Mouse (Mus musculus): ENCODE data around the gene Pax1. TPM values are rescaled to one million over a fixed set of nuclear protein-coding genes. Genes with fewer than 3 reads are reported as not detected.

The Pax1 gene
- polyA plus RNA-seq, 1 experiment = 0.15 TPM

GRCm38 (mm10) chr2:147383373-147383772 is 21.6 kb downstream of the Pax1 start:
- WGBS = 84% methylated on average over 2 of the region's 2 CpGs

GRCm38 (mm10) chr2:147386949-147387348 is 25.2 kb downstream of the Pax1 start:
- H3K27ac ChIP-seq (ENCODE audit: insufficient read depth, low read length) = no peak overlapping the region
- no peaks in the 10 kb centered on the region for H3K36me3 ChIP-seq (ENCODE audit: control insufficient read depth, insufficient read depth, low read length)
- WGBS = 52% methylated on average over 5 of the region's 5 CpGs
- TF ChIP-seq POLR2A (IDR thresholded peaks at IDR 0.05; ENCODE audit: low read depth, low read length) (no peak), CTCF (IDR thresholded peaks at IDR 0.05; ENCODE audit: extremely low read depth, insufficient read depth, insufficient read length, insufficient replicate concordance) (no peak)
- no peak for DNase-seq (ENCODE audit: low read depth in 1 of 2, low spot score in 2 of 2)
- no peaks in the 10 kb centered on the region for H3K4me1 ChIP-seq (ENCODE audit: control insufficient read depth, insufficient read depth, insufficient read length)
- H3K4me3 ChIP-seq (ENCODE audit: extremely low read depth, insufficient read depth, insufficient read length) = no peak overlapping the region
- H3K27me3 ChIP-seq (ENCODE audit: control insufficient read depth, insufficient read depth, low read length) = no peaks in the 10 kb centered on the region

More at GRCm38 (mm10) chr2:147383373-147383772, 21.6 kb downstream of the Pax1 start:
- H3K4me3 ChIP-seq (ENCODE audit: extremely low read depth, insufficient read depth, insufficient read length) = no peak overlapping the region
- no peak for DNase-seq (ENCODE audit: low read depth in 1 of 2, low spot score in 2 of 2)
- no peaks in the 10 kb centered on the region for H3K36me3 ChIP-seq (ENCODE audit: control insufficient read depth, insufficient read depth, low read length)
- H3K27ac ChIP-seq (ENCODE audit: insufficient read depth, low read length) = no peak overlapping the region
- H3K27me3 ChIP-seq (ENCODE audit: control insufficient read depth, insufficient read depth, low read length) = no peaks in the 10 kb centered on the region
- no peak for TF ChIP-seq POLR2A (IDR thresholded peaks at IDR 0.05; ENCODE audit: low read depth, low read length)
- no peak for TF ChIP-seq CTCF (IDR thresholded peaks at IDR 0.05; ENCODE audit: extremely low read depth, insufficient read depth, insufficient read length, insufficient replicate concordance)
- no peaks in the 10 kb centered on the region for H3K4me1 ChIP-seq (ENCODE audit: control insufficient read depth, insufficient read depth, insufficient read length)

- H3K27ac ChIP-seq (ENCODE audit: insufficient read depth, low read length) = no peak overlapping the region
- no peaks in the 10 kb centered on the region for H3K36me3 ChIP-seq (ENCODE audit: control insufficient read depth, insufficient read depth, low read length)
- 48% methylated on average over 1 of the region's 1 CpGs for WGBS
- TF ChIP-seq CTCF (IDR thresholded peaks at IDR 0.05; ENCODE audit: extremely low read depth, insufficient read depth, insufficient read length, insufficient replicate concordance) (no peak), POLR2A (IDR thresholded peaks at IDR 0.05; ENCODE audit: low read depth, low read length) (no peak)
- H3K4me3 ChIP-seq (ENCODE audit: extremely low read depth, insufficient read depth, insufficient read length) = no peak overlapping the region
- no peaks in the 10 kb centered on the region for H3K27me3 ChIP-seq (ENCODE audit: control insufficient read depth, insufficient read depth, low read length)
- H3K4me1 ChIP-seq (ENCODE audit: control insufficient read depth, insufficient read depth, insufficient read length) = no peaks in the 10 kb centered on the region
- DNase-seq (ENCODE audit: low read depth in 1 of 2, low spot score in 2 of 2) = no peak
Observed at GRCm38 (mm10) chr2:147409323-147409722, 47.6 kb downstream of the Pax1 start.

- no peaks in the 10 kb centered on the region for H3K4me1 ChIP-seq (ENCODE audit: control insufficient read depth, insufficient read depth, insufficient read length)
- TF ChIP-seq POLR2A (IDR thresholded peaks at IDR 0.05; ENCODE audit: low read depth, low read length) = no peak
- no peak for TF ChIP-seq CTCF (IDR thresholded peaks at IDR 0.05; ENCODE audit: extremely low read depth, insufficient read depth, insufficient read length, insufficient replicate concordance)
- no peak overlapping the region for H3K27ac ChIP-seq (ENCODE audit: insufficient read depth, low read length)
- H3K27me3 ChIP-seq (ENCODE audit: control insufficient read depth, insufficient read depth, low read length) = no peaks in the 10 kb centered on the region
- 81% methylated on average over 3 of the region's 3 CpGs for WGBS
- H3K36me3 ChIP-seq (ENCODE audit: control insufficient read depth, insufficient read depth, low read length) = no peaks in the 10 kb centered on the region
- no peak overlapping the region for H3K4me3 ChIP-seq (ENCODE audit: extremely low read depth, insufficient read depth, insufficient read length)
- DNase-seq (ENCODE audit: low read depth in 1 of 2, low spot score in 2 of 2) = no peak
Observed at GRCm38 (mm10) chr2:147415037-147415436, 53.3 kb downstream of the Pax1 start.

GRCm38 (mm10) chr2:147424582-147425255 is 63.0 kb downstream of the Pax1 start:
- 72% methylated on average over 10 of the region's 10 CpGs for WGBS
- Histone ChIP-seq H3K4me3 (ENCODE audit: extremely low read depth, insufficient read depth, insufficient read length) (no peak overlapping the region), H3K27ac (ENCODE audit: insufficient read depth, low read length) (no peak overlapping the region), H3K36me3 (ENCODE audit: control insufficient read depth, insufficient read depth, low read length) (no peaks in the 10 kb centered on the region), H3K27me3 (ENCODE audit: control insufficient read depth, insufficient read depth, low read length) (no peaks in the 10 kb centered on the region), H3K4me1 (ENCODE audit: control insufficient read depth, insufficient read depth, insufficient read length) (no peaks in the 10 kb centered on the region)
- no peak for DNase-seq (ENCODE audit: low read depth in 1 of 2, low spot score in 2 of 2)
- no peak for TF ChIP-seq POLR2A (IDR thresholded peaks at IDR 0.05; ENCODE audit: low read depth, low read length)
- no peak for TF ChIP-seq CTCF (IDR thresholded peaks at IDR 0.05; ENCODE audit: extremely low read depth, insufficient read depth, insufficient read length, insufficient replicate concordance)

- WGBS = 19% methylated on average over 1 of the region's 1 CpGs
- H3K4me3 ChIP-seq (ENCODE audit: extremely low read depth, insufficient read depth, insufficient read length) = no peak overlapping the region
- DNase-seq (ENCODE audit: low read depth in 1 of 2, low spot score in 2 of 2) = no peak
- TF ChIP-seq CTCF (IDR thresholded peaks at IDR 0.05; ENCODE audit: extremely low read depth, insufficient read depth, insufficient read length, insufficient replicate concordance) = no peak
- TF ChIP-seq POLR2A (IDR thresholded peaks at IDR 0.05; ENCODE audit: low read depth, low read length) = no peak
- H3K4me1 ChIP-seq (ENCODE audit: control insufficient read depth, insufficient read depth, insufficient read length) = no peaks in the 10 kb centered on the region
- H3K36me3 ChIP-seq (ENCODE audit: control insufficient read depth, insufficient read depth, low read length) = no peaks in the 10 kb centered on the region
- H3K27ac ChIP-seq (ENCODE audit: insufficient read depth, low read length) = no peak overlapping the region
- no peaks in the 10 kb centered on the region for H3K27me3 ChIP-seq (ENCODE audit: control insufficient read depth, insufficient read depth, low read length)
Observed at GRCm38 (mm10) chr2:147429607-147430356, 68.1 kb downstream of the Pax1 start.

- H3K4me1 ChIP-seq (ENCODE audit: control insufficient read depth, insufficient read depth, insufficient read length) = no peaks in the 10 kb centered on the region
Observed at GRCm38 (mm10) chr2:147433120-147433519, 71.4 kb downstream of the Pax1 start.

More at GRCm38 (mm10) chr2:147433120-147433519, 71.4 kb downstream of the Pax1 start:
- H3K27ac ChIP-seq (ENCODE audit: insufficient read depth, low read length) = no peak overlapping the region
- WGBS = 39% methylated on average over 5 of the region's 5 CpGs
- H3K27me3 ChIP-seq (ENCODE audit: control insufficient read depth, insufficient read depth, low read length) = no peaks in the 10 kb centered on the region
- H3K36me3 ChIP-seq (ENCODE audit: control insufficient read depth, insufficient read depth, low read length) = no peaks in the 10 kb centered on the region
- no peak overlapping the region for H3K4me3 ChIP-seq (ENCODE audit: extremely low read depth, insufficient read depth, insufficient read length)
- TF ChIP-seq CTCF (IDR thresholded peaks at IDR 0.05; ENCODE audit: extremely low read depth, insufficient read depth, insufficient read length, insufficient replicate concordance) (no peak), POLR2A (IDR thresholded peaks at IDR 0.05; ENCODE audit: low read depth, low read length) (no peak)
- no peak for DNase-seq (ENCODE audit: low read depth in 1 of 2, low spot score in 2 of 2)

Other genes starting within 250 kb of the Pax1 start
- 0.05 and 0.12 TPM in 2 replicates for gene Nkx2-2, start 167.7 kb upstream of the Pax1 start, polyA plus RNA-seq (2012; rRNA removed)

Data from spleen, adult 2 months (tissue).